In genomic region chr15:77822671-77823070, GRCm38 (mm10) we compare ENCODE assay signal across 12 mouse cellular contexts. TPM values are rescaled to one million over a fixed set of nuclear protein-coding genes. Genes with fewer than 3 reads are reported as not detected.
DNase-seq lines count a peak whose midpoint lies in the region; ATAC-seq lines count a peak whose summit lies in the region.
"Had no signal": no experiment of that assay in that cellular context is flagged by ENCODE, and none has a peak within 500 bp of the region (broad histone marks: within the 10 kb centered on the region; RNA-seq: fewer than 3 reads in every experiment).

No protein-coding gene starts in this region.

- H3K9me3 ChIP-seq in heart, embryonic 13.5 days, result no peaks in the 10 kb centered on the region
- H3K9me3 ChIP-seq in megakaryocyte, embryonic 14.5 days, result no peaks in the 10 kb centered on the region
- no peaks in the 10 kb centered on the region for H3K9me3 ChIP-seq in liver, embryonic 12.5 days (replicated peaks)
- H3K9me3 ChIP-seq: midbrain, embryonic 13.5 days had no signal

- 38% methylated on average over 2 of the region's 2 CpGs for WGBS in heart, embryonic 13.5 days
- 38% methylated on average over 2 of the region's 2 CpGs for WGBS in liver, embryonic 12.5 days (ENCODE audit: insufficient replicate concordance)

- H3K4me2 ChIP-seq in heart, embryonic 13.5 days, result no peak overlapping the region; the same call in 1 of the 2 replicates
- H3K4me2 ChIP-seq in liver, embryonic 12.5 days, result peak overlapping the region; percentile 4; the same call in 1 of the 2 replicates
- H3K4me2 ChIP-seq: midbrain, embryonic 13.5 days had no signal

- H3K27ac ChIP-seq in heart, embryonic 13.5 days (replicated peaks), result peak overlapping the region; percentile 88
- peak overlapping the region; percentile 74 for H3K27ac ChIP-seq in liver, embryonic 12.5 days
- H3K27ac ChIP-seq: midbrain, embryonic 13.5 days had no signal

- peak overlapping the region; percentile 47 for H3K9ac ChIP-seq in heart, embryonic 13.5 days
- peak overlapping the region; percentile 37 for H3K9ac ChIP-seq in liver, embryonic 12.5 days
- H3K9ac ChIP-seq: midbrain, embryonic 13.5 days had no signal

- peaks cover 7% of the 10 kb centered on the region for H3K36me3 ChIP-seq in heart, embryonic 13.5 days
- peaks cover 99% of the 10 kb centered on the region for H3K36me3 ChIP-seq in megakaryocyte, embryonic 14.5 days (replicated peaks; ENCODE audit: low read length)
- peaks cover 31% of the 10 kb centered on the region for H3K36me3 ChIP-seq in liver, embryonic 12.5 days
- H3K36me3 ChIP-seq: midbrain, embryonic 13.5 days had no signal

- no peak overlapping the region for H3K4me3 ChIP-seq in heart, embryonic 13.5 days
- H3K4me3 ChIP-seq in megakaryocyte, embryonic 14.5 days (replicated peaks), result peak overlapping the region; percentile 86
- no peak overlapping the region for H3K4me3 ChIP-seq in liver, embryonic 12.5 days
- H3K4me3 ChIP-seq: midbrain, embryonic 13.5 days had no signal

- DNase-seq in heart, postnatal 4 days, result no peak
- no peak for DNase-seq in spleen, postnatal 4 days (ENCODE audit: low spot score in 2 of 2)
- DNase-seq in thymus, postnatal 10 days (ENCODE audit: low spot score in 2 of 2), result no peak
- DNase-seq: layer of hippocampus, adult 9-11 months had no signal

- no peaks in the 10 kb centered on the region for H3K27me3 ChIP-seq in heart, embryonic 13.5 days (replicated peaks)
- no peaks in the 10 kb centered on the region for H3K27me3 ChIP-seq in megakaryocyte, embryonic 14.5 days (replicated peaks)
- no peaks in the 10 kb centered on the region for H3K27me3 ChIP-seq in liver, embryonic 12.5 days (replicated peaks)
- H3K27me3 ChIP-seq: midbrain, embryonic 13.5 days had no signal

- H3K4me1 ChIP-seq in heart, embryonic 13.5 days, result peaks cover 98% of the 10 kb centered on the region
- peaks cover 100% of the 10 kb centered on the region for H3K4me1 ChIP-seq in megakaryocyte, embryonic 14.5 days
- H3K4me1 ChIP-seq in liver, embryonic 12.5 days, result peaks cover 93% of the 10 kb centered on the region

- ATAC-seq in heart, embryonic 13.5 days (ENCODE audit: extremely low read depth, insufficient number of reproducible peaks, low FRiP score, low TSS enrichment), result no peak
- ATAC-seq in megakaryocyte, adult 5-6 weeks (ENCODE audit: poor library complexity, severe bottlenecking), result no peak
- no peak; the same call in 1 of the 2 replicates for ATAC-seq in liver, embryonic 12.5 days
- no peak for ATAC-seq in inflammation-experienced regulatory T-cells, adult 6 months
- ATAC-seq: activated CD4-positive, CD25-positive, alpha-beta regulatory T cell, adult 4 months; CD4-positive, CD25-positive, alpha-beta regulatory T cell, adult 4 months; midbrain, embryonic 13.5 days had no signal

RNA-seq across cellular contexts. Expression of gene Myh9, which starts 19.3 kb away (rescaled TPM):
- polyA plus RNA-seq in heart, embryonic 13.5 days (2015; fragmentation: Nextera tagmentation; extraction: Ambion mirVana), result 24.8 and 25.0 TPM in 2 replicates
- 100 to 1,000 TPM; 219 to 228 TPM for total RNA-seq in heart, postnatal 4 days (2021)
- 1,439 and 1,641 TPM in 2 replicates for polyA plus RNA-seq in megakaryocyte, embryonic 14.5 days (2012; ENCODE audit: insufficient read depth, low replicate concordance)
- 464 and 549 TPM in 2 replicates for total RNA-seq in megakaryocyte, adult 5-6 weeks (2015)
- total RNA-seq in megakaryocyte, adult 5-6 weeks (2017), result 759 and 878 TPM in 2 replicates
- 32.5 and 34.2 TPM in 2 replicates for polyA plus RNA-seq in liver, embryonic 12.5 days (2016; fragmentation: Nextera tagmentation; extraction: Ambion mirVana)
- polyA plus RNA-seq in inflammation-experienced regulatory T-cells, adult 6 months (2017; shearing (Covaris generic)), result 100 to 1,000 TPM; 218 to 293 (median 259) TPM
